Mouse (Mus musculus): ENCODE measurements around the gene Spata21. TPM values are rescaled to one million over a fixed set of nuclear protein-coding genes. Genes with fewer than 3 reads are reported as not detected.
"Not testable (repeated sequence)": the region's sequence is repeated elsewhere in the genome, so short reads cannot be mapped to it uniquely, and the experiment has no call there.

Gene Spata21
- polyA plus RNA-seq, 1 experiment: not detected

- TF ChIP-seq GATA1 (IDR thresholded peaks at IDR 0.05; ENCODE audit: low read length) (no peak), TAL1 (IDR thresholded peaks at IDR 0.05; ENCODE audit: low read length) (no peak)
- Histone ChIP-seq H3K27me3 (ENCODE audit: control insufficient read depth) (no peaks in the 10 kb centered on the region), H3K9me3 (ENCODE audit: control insufficient read depth, low read length) (no peaks in the 10 kb centered on the region), H3K36me3 (ENCODE audit: control insufficient read depth) (peaks cover 52% of the 10 kb centered on the region), H3K4me3 (replicated peaks) (no peak overlapping the region), H3K4me1 (ENCODE audit: control insufficient read depth) (peaks cover 38% of the 10 kb centered on the region)
Measured at GRCm38 (mm10) chr4:141132191-141132590, 44.1 kb downstream of the Spata21 start.

GRCm38 (mm10) chr4:141133227-141133626 is 45.1 kb downstream of the Spata21 start:
- TF ChIP-seq TAL1 (IDR thresholded peaks at IDR 0.05; ENCODE audit: low read length) (no peak), GATA1 (IDR thresholded peaks at IDR 0.05; ENCODE audit: low read length) (no peak)
- Histone ChIP-seq H3K36me3 (ENCODE audit: control insufficient read depth) (peaks cover 54% of the 10 kb centered on the region), H3K4me1 (ENCODE audit: control insufficient read depth) (peaks cover 45% of the 10 kb centered on the region), H3K4me3 (replicated peaks) (no peak overlapping the region), H3K9me3 (ENCODE audit: control insufficient read depth, low read length) (no peaks in the 10 kb centered on the region), H3K27me3 (ENCODE audit: control insufficient read depth) (no peaks in the 10 kb centered on the region)

GRCm38 (mm10) chr4:141134031-141134441 is 45.9 kb downstream of the Spata21 start:
- Histone ChIP-seq H3K27me3 (ENCODE audit: control insufficient read depth) (no peaks in the 10 kb centered on the region), H3K9me3 (ENCODE audit: control insufficient read depth, low read length) (no peaks in the 10 kb centered on the region), H3K36me3 (ENCODE audit: control insufficient read depth) (peaks cover 54% of the 10 kb centered on the region), H3K4me3 (replicated peaks) (peak overlapping the region; percentile 30), H3K4me1 (ENCODE audit: control insufficient read depth) (peaks cover 53% of the 10 kb centered on the region)
- TF ChIP-seq GATA1 (IDR thresholded peaks at IDR 0.05; ENCODE audit: low read length): no peak

GRCm38 (mm10) chr4:141134751-141135530 is 46.8 kb downstream of the Spata21 start:
- peaks cover 52% of the 10 kb centered on the region for H3K4me1 ChIP-seq (ENCODE audit: control insufficient read depth)

GRCm38 (mm10) chr4:141136126-141136525 is 48.0 kb downstream of the Spata21 start:
- Histone ChIP-seq H3K4me1 (ENCODE audit: control insufficient read depth) (peaks cover 50% of the 10 kb centered on the region), H3K9me3 (ENCODE audit: control insufficient read depth, low read length) (no peaks in the 10 kb centered on the region), H3K27me3 (ENCODE audit: control insufficient read depth) (no peaks in the 10 kb centered on the region)

More at GRCm38 (mm10) chr4:141134751-141135530, 46.8 kb downstream of the Spata21 start:
- peaks cover 52% of the 10 kb centered on the region for H3K36me3 ChIP-seq (ENCODE audit: control insufficient read depth)
- no peak for TF ChIP-seq GATA1 (IDR thresholded peaks at IDR 0.05; ENCODE audit: low read length)
- no peak for TF ChIP-seq TAL1 (IDR thresholded peaks at IDR 0.05; ENCODE audit: low read length)
- H3K4me3 ChIP-seq (replicated peaks): peak overlapping the region; percentile 30
- H3K27me3 ChIP-seq (ENCODE audit: control insufficient read depth): no peaks in the 10 kb centered on the region
- no peaks in the 10 kb centered on the region for H3K9me3 ChIP-seq (ENCODE audit: control insufficient read depth, low read length)

GRCm38 (mm10) chr4:141137740-141138139 is 49.6 kb downstream of the Spata21 start:
- not testable (repeated sequence) for H3K27me3 ChIP-seq (ENCODE audit: control insufficient read depth); H3K9me3 ChIP-seq (ENCODE audit: control insufficient read depth, low read length)
- H3K4me1 ChIP-seq (ENCODE audit: control insufficient read depth): peaks cover 52% of the 10 kb centered on the region
- peak overlapping the region; percentile 86 for H3K4me3 ChIP-seq (replicated peaks)
- H3K36me3 ChIP-seq (ENCODE audit: control insufficient read depth): peaks cover 31% of the 10 kb centered on the region

More at GRCm38 (mm10) chr4:141136126-141136525, 48.0 kb downstream of the Spata21 start:
- Histone ChIP-seq H3K4me3 (replicated peaks) (no peak overlapping the region), H3K36me3 (ENCODE audit: control insufficient read depth) (peaks cover 46% of the 10 kb centered on the region)
- TF ChIP-seq TAL1 (IDR thresholded peaks at IDR 0.05; ENCODE audit: low read length): no peak
- TF ChIP-seq GATA1 (IDR thresholded peaks at IDR 0.05; ENCODE audit: low read length): no peak

GRCm38 (mm10) chr4:141138425-141139115 is 50.4 kb downstream of the Spata21 start:
- Histone ChIP-seq H3K9me3 (ENCODE audit: control insufficient read depth, low read length) (no peaks in the 10 kb centered on the region), H3K27me3 (ENCODE audit: control insufficient read depth) (no peaks in the 10 kb centered on the region), H3K4me1 (ENCODE audit: control insufficient read depth) (peaks cover 52% of the 10 kb centered on the region), H3K4me3 (replicated peaks) (peak overlapping the region; percentile 86), H3K36me3 (ENCODE audit: control insufficient read depth) (peaks cover 29% of the 10 kb centered on the region)
- TF ChIP-seq GATA1 (IDR thresholded peaks at IDR 0.05; ENCODE audit: low read length) (no peak), TAL1 (IDR thresholded peaks at IDR 0.05; ENCODE audit: low read length) (no peak)

GRCm38 (mm10) chr4:141139116-141139970 is 51.2 kb downstream of the Spata21 start, which contains the start of gene Szrd1:
Gene Szrd1, minus strand, starts transcription at chr4:141139775.
- TF ChIP-seq GATA1 (IDR thresholded peaks at IDR 0.05; ENCODE audit: low read length) (no peak), TAL1 (IDR thresholded peaks at IDR 0.05; ENCODE audit: low read length) (no peak)
- Histone ChIP-seq H3K4me1 (ENCODE audit: control insufficient read depth) (peaks cover 52% of the 10 kb centered on the region), H3K36me3 (ENCODE audit: control insufficient read depth) (peaks cover 25% of the 10 kb centered on the region), H3K27me3 (ENCODE audit: control insufficient read depth) (peaks cover 4% of the 10 kb centered on the region), H3K9me3 (ENCODE audit: control insufficient read depth, low read length) (no peaks in the 10 kb centered on the region), H3K4me3 (replicated peaks) (peak within 1 kb of the TSS; percentile 86)

GRCm38 (mm10) chr4:141140354-141140753 is 52.2 kb downstream of the Spata21 start:
- peaks cover 45% of the 10 kb centered on the region for H3K4me1 ChIP-seq (ENCODE audit: control insufficient read depth)
- not testable (repeated sequence) for H3K9me3 ChIP-seq (ENCODE audit: control insufficient read depth, low read length)
- peak overlapping the region; percentile 44 for H3K4me3 ChIP-seq (replicated peaks)

More at GRCm38 (mm10) chr4:141140354-141140753, 52.2 kb downstream of the Spata21 start:
- peaks cover 15% of the 10 kb centered on the region for H3K36me3 ChIP-seq (ENCODE audit: control insufficient read depth)
- not testable (repeated sequence) for H3K27me3 ChIP-seq (ENCODE audit: control insufficient read depth)

Data from erythroblast, embryonic 14.5 days (primary cell).